11 mouse cellular contexts compared by ENCODE assay signal in genomic region chr11:48980052-48980451, GRCm38 (mm10). TPM values are rescaled to one million over a fixed set of nuclear protein-coding genes. Genes with fewer than 3 reads are reported as not detected.
"Had no signal": no experiment of that assay in that cellular context is flagged by ENCODE, and none has a peak within 500 bp of the region (broad histone marks: within the 10 kb centered on the region; RNA-seq: fewer than 3 reads in every experiment).

No protein-coding gene starts in this region.

RNA-seq across cellular contexts. Expression of gene 9930111J21Rik1, which starts 0.9 kb away (rescaled TPM):
- polyA plus RNA-seq: testis, adult 2 months had no signal

RNA-seq across cellular contexts. Expression of gene Olfr56, which starts 1.4 kb away (rescaled TPM):
- total RNA-seq: midbrain, postnatal 0 days had no signal
- polyA plus RNA-seq: midbrain, embryonic 11.5 days; midbrain, embryonic 13.5 days; midbrain, embryonic 15.5 days; midbrain, postnatal 0 days; neural tube, embryonic 11.5 days; neural tube, embryonic 13.5 days; neural tube, embryonic 15.5 days; stomach, embryonic 15.5 days; testis, adult 2 months had no signal

RNA-seq across cellular contexts. Expression of gene Gm12185, which starts 12.0 kb away (rescaled TPM):
- total RNA-seq: midbrain, postnatal 0 days had no signal
- polyA plus RNA-seq: liver, embryonic 13.5 days; liver, postnatal 0 days; midbrain, embryonic 11.5 days; midbrain, embryonic 13.5 days; midbrain, embryonic 15.5 days; midbrain, postnatal 0 days; neural tube, embryonic 11.5 days; neural tube, embryonic 13.5 days; neural tube, embryonic 15.5 days; stomach, embryonic 15.5 days; testis, adult 2 months had no signal

RNA-seq across cellular contexts. Expression of gene Tgtp1, which starts 13.9 kb away (rescaled TPM):
- total RNA-seq: midbrain, postnatal 0 days had no signal
- polyA plus RNA-seq: midbrain, embryonic 13.5 days; midbrain, embryonic 15.5 days; neural tube, embryonic 11.5 days; neural tube, embryonic 15.5 days had no signal
